Mouse (Mus musculus): ENCODE data around the gene Ethe1. TPM values are rescaled to one million over a fixed set of nuclear protein-coding genes. Genes with fewer than 3 reads are reported as not detected.
A peak's percentile ranks its signal among the peaks of the same experiment; 100 is the strongest.

Gene Ethe1
- total and polyA plus RNA-seq, 3 experiments: 21.0 to 33.3 TPM; not detected in 1

DNA sequence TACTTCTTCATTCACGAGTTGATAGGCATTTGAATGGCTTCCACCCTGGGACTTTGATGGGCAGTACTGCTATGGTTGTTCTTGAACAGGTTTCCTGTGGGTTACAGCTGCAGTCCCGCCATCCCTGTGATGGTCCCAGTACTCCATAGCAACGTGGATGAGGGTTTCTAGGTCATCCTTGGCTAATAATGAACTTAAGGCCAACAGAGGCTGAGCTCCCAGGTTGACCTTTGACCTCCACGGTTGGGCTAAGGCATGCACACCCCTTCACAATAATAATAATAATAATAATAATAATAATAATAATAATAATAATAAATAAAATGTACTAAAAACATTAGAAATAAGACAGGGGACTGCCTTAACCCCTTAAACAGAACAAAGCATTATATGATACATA, 10.8 kb downstream of the Ethe1 start:
- no peaks in the 10 kb centered on the region for H3K27me3 ChIP-seq (ENCODE audit: control insufficient read depth in 1 of 2, insufficient read depth in 2 of 2, low read length in 2 of 2)
- peaks cover 0 to 3% of the 10 kb centered on the region in 2 experiments; a peak in 1 of 4 replicates for H3K4me1 ChIP-seq (ENCODE audit: control insufficient read depth in 1 of 2, insufficient read depth in 2 of 2, low read length in 2 of 2)
- no peaks in the 10 kb centered on the region for H3K9me3 ChIP-seq (replicated peaks; ENCODE audit: insufficient read depth, low read length)
- TF ChIP-seq MAZ (IDR thresholded peaks at IDR 0.05; ENCODE audit: low read depth, low read length) (no peak), NRF1 (IDR thresholded peaks at IDR 0.05; ENCODE audit: insufficient read depth, low read depth, low read length, poor library complexity, severe bottlenecking) (no peak), POLR2AphosphoS5 (IDR thresholded peaks at IDR 0.05; ENCODE audit: borderline replicate concordance, low read depth, low read length) (no peak)
- DNase-seq (ENCODE audit: low read depth, low spot score): no peak
- H3K9ac ChIP-seq (ENCODE audit: control insufficient read depth, low read depth, low read length, poor library complexity, severe bottlenecking): no peak overlapping the region
- H3K4me3 ChIP-seq (ENCODE audit: control insufficient read depth in 1 of 2, insufficient read depth in 1 of 2, low read depth in 2 of 2, low read length in 2 of 2): no peak overlapping the region
- H3K79me2 ChIP-seq (ENCODE audit: control insufficient read depth, insufficient read depth, low read length, poor library complexity): peaks cover 5% of the 10 kb centered on the region
- H3K27ac ChIP-seq (ENCODE audit: control insufficient read depth, low read depth, low read length): no peak overlapping the region
- peaks cover 0 to 3% of the 10 kb centered on the region in 2 experiments; a peak in 2 of 4 replicates for H3K36me3 ChIP-seq (ENCODE audit: control insufficient read depth in 1 of 2, insufficient read depth in 2 of 2, low read length in 2 of 2)

DNA sequence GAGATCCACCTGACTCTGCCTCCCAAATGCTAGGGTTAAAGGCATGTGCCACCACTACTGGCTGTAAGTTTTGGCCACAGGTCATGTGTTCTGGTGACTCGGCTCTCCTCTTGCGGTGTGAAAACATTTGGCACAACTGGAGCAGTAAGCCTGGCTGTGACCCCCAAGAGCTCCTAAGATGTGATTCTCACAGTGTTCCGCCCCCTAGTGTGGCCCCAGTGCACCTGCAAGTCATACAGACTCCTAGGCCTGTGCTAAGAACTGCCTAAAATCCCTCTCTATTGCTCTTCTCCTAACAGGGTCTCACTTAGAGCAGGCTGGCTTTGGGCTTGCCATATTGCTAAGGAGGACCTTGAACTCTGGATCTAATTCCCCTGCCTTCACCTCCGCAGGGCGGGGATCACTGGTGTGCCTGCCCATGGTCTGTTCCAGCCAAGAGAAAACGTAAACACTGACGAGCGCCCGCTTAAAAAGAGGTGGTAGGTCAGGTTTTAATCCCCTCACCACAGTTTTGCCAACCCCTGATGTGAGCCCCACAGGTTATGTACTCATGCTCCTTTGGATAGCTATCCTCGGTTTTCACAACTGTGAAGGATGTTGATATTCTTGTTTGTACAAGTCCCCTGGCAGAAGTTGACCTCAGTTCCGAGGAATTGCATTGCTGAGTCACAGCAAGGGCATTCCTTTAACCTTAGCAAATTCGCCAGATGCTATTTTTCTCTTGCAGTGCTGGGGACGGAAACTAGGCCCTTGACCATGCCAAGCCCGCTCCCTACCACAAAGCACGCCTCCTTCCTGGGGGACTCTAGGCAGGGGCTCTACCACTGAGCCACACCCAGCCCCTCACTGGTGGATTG, 12.1 kb downstream of the Ethe1 start:
- H3K27ac ChIP-seq (ENCODE audit: control insufficient read depth, low read depth, low read length): no peak overlapping the region
- TF ChIP-seq CTCF (IDR thresholded peaks at IDR 0.05 in 2 of 3, conservative IDR thresholded peaks at IDR 0.05 in 1 of 3; ENCODE audit: control insufficient read depth in 1 of 3, insufficient read depth in 1 of 3, low read depth in 2 of 3, low read length in 3 of 3, poor library complexity in 1 of 3, severe bottlenecking in 1 of 3) (peak; percentile 44 to 64 (median 60)), ZMIZ1 (IDR thresholded peaks at IDR 0.05; ENCODE audit: low read depth, low read length) (no peak), JUND (IDR thresholded peaks at IDR 0.05; ENCODE audit: low read depth, low read length) (no peak), SMC3 (IDR thresholded peaks at IDR 0.05; ENCODE audit: low read depth, low read length) (peak; percentile 40), TAL1 (IDR thresholded peaks at IDR 0.05; ENCODE audit: low read length) (no peak), KAT2A (conservative IDR thresholded peaks at IDR 0.05; ENCODE audit: low read depth, low read length) (no peak), EP300 (IDR thresholded peaks at IDR 0.05; ENCODE audit: low read depth in 1 of 2, low read length in 2 of 2) (no peak), POLR2A (IDR thresholded peaks at IDR 0.05; ENCODE audit: control insufficient read depth in 1 of 2, insufficient read depth in 1 of 2, low read depth in 1 of 2, low read length in 2 of 2, poor library complexity in 1 of 2) (no peak), GATA1 (IDR thresholded peaks at IDR 0.05; ENCODE audit: low read depth, low read length) (no peak), RAD21 (IDR thresholded peaks at IDR 0.05; ENCODE audit: low read depth, low read length) (0 out of 2 replicates have a peak, but pooled peaks have one; percentile 1), RCOR1 (IDR thresholded peaks at IDR 0.05; ENCODE audit: low read depth, low read length) (no peak), TBP (IDR thresholded peaks at IDR 0.05; ENCODE audit: low read depth, low read length) (no peak)
- no peaks in the 10 kb centered on the region for H3K4me1 ChIP-seq (ENCODE audit: control insufficient read depth in 1 of 2, insufficient read depth in 2 of 2, low read length in 2 of 2)
- H3K4me3 ChIP-seq (ENCODE audit: control insufficient read depth in 1 of 2, insufficient read depth in 1 of 2, low read depth in 2 of 2, low read length in 2 of 2): no peak overlapping the region
- H3K9ac ChIP-seq (ENCODE audit: control insufficient read depth, low read depth, low read length, poor library complexity, severe bottlenecking): no peak overlapping the region
- H3K36me3 ChIP-seq (ENCODE audit: control insufficient read depth in 1 of 2, insufficient read depth in 2 of 2, low read length in 2 of 2): no peaks in the 10 kb centered on the region
- H3K9me3 ChIP-seq (replicated peaks; ENCODE audit: insufficient read depth, low read length): no peaks in the 10 kb centered on the region
- no peaks in the 10 kb centered on the region for H3K27me3 ChIP-seq (ENCODE audit: control insufficient read depth in 1 of 2, insufficient read depth in 2 of 2, low read length in 2 of 2)
- peak; percentile 55 for DNase-seq (ENCODE audit: low read depth, low spot score)
- H3K79me2 ChIP-seq (ENCODE audit: control insufficient read depth, insufficient read depth, low read length, poor library complexity): no peaks in the 10 kb centered on the region

Data from MEL (cell line).